8 mouse cellular contexts compared by ENCODE assay signal in genomic region chr5:73071319-73071718, GRCm38 (mm10).
DNase-seq lines count a peak whose midpoint lies in the region; ATAC-seq lines count a peak whose summit lies in the region.

No protein-coding gene starts in this region.

- no peaks in the 10 kb centered on the region for H3K4me1 ChIP-seq in midbrain, embryonic 12.5 days

- H3K27me3 ChIP-seq in midbrain, embryonic 12.5 days: no peaks in the 10 kb centered on the region

- 38% methylated on average over 15 of the region's 15 CpGs for WGBS in midbrain, embryonic 12.5 days

- no peak overlapping the region for H3K27ac ChIP-seq in midbrain, embryonic 12.5 days (replicated peaks)

- H3K36me3 ChIP-seq in midbrain, embryonic 12.5 days: peaks cover 74% of the 10 kb centered on the region

- no peak overlapping the region for H3K4me2 ChIP-seq in midbrain, embryonic 12.5 days (replicated peaks)

- ATAC-seq in midbrain, embryonic 12.5 days (ENCODE audit: low FRiP score, low read depth): peak; percentile 34; the same call in 1 of the 2 replicates
- ATAC-seq in activated CD4-positive, CD25-positive, alpha-beta regulatory T cell, adult 4 months: no peak

- no peaks in the 10 kb centered on the region for H3K9me3 ChIP-seq in midbrain, embryonic 12.5 days

- H3K4me3 ChIP-seq in midbrain, embryonic 12.5 days: no peak overlapping the region

- H3K9ac ChIP-seq in midbrain, embryonic 12.5 days (replicated peaks): no peak overlapping the region

- DNase-seq in adipocyte (ENCODE audit: low spot score): peak; percentile 85
- peak; percentile 76 to 89 for DNase-seq in cerebellum, postnatal 25 days
- DNase-seq in frontal cortex, postnatal 25 days (ENCODE audit: low spot score in 2 of 2): peak; percentile 44 to 76
- peak; percentile 74 for DNase-seq in kidney, adult 18-20 months
- DNase-seq in left cerebral cortex, postnatal 36 days (ENCODE audit: low spot score in 2 of 2): peak; percentile 71 to 77
- peak; percentile 92 for DNase-seq in right cerebral cortex, postnatal 4 days

- intact Hi-C loops in left cerebral cortex, postnatal 36 days (cut with DNase I): loop anchor here (1.0 to 10.0 kb wide), 2 partner anchors 87 to 177 kb away; no protein-coding TSS in a partner anchor
